Mouse (Mus musculus) B cell, adult 2 months (primary cell): ENCODE results near the gene Rasgef1b.

Source experiments
- DNase-seq, 2 experiments: peaks; one replicate each; pipeline ENCODE4 v3.0.0; 2022

Rasgef1b gene

GRCm38 (mm10) chr5:99388131-99388530, 340.7 kb downstream of the Rasgef1b start:
- DNase-seq: no peak

- DNase-seq: no peak
These were observed 341.5 kb downstream of the Rasgef1b start for GRCm38 (mm10) chr5:99387185-99387981.

GRCm38 (mm10) chr5:99386246-99386845, 342.5 kb downstream of the Rasgef1b start:
- no peak for DNase-seq

GRCm38 (mm10) chr5:99385737-99386136, 343.1 kb downstream of the Rasgef1b start:
- no peak for DNase-seq

- no peak for DNase-seq
These were observed 343.8 kb downstream of the Rasgef1b start for GRCm38 (mm10) chr5:99385090-99385489.

GRCm38 (mm10) chr5:99383783-99384281, 345.0 kb downstream of the Rasgef1b start:
- DNase-seq: no peak

GRCm38 (mm10) chr5:99382786-99383185, 346.1 kb downstream of the Rasgef1b start:
- peak; percentile 61 to 67 for DNase-seq

- DNase-seq: no peak
These were observed 347.2 kb downstream of the Rasgef1b start for GRCm38 (mm10) chr5:99381639-99382038.

- DNase-seq: no peak
These were observed 348.0 kb downstream of the Rasgef1b start for GRCm38 (mm10) chr5:99380882-99381281.

GRCm38 (mm10) chr5:99380166-99380565, 348.7 kb downstream of the Rasgef1b start:
- no peak for DNase-seq

- no peak for DNase-seq
These were observed 350.2 kb downstream of the Rasgef1b start for GRCm38 (mm10) chr5:99378437-99379226.

GRCm38 (mm10) chr5:99375725-99376124, 353.1 kb downstream of the Rasgef1b start:
- no peak for DNase-seq

- DNase-seq: peak; percentile 54 to 56
These were observed 354.4 kb downstream of the Rasgef1b start for GRCm38 (mm10) chr5:99374460-99374859.

GRCm38 (mm10) chr5:99373570-99374151, 355.2 kb downstream of the Rasgef1b start:
- DNase-seq: no peak

GRCm38 (mm10) chr5:99370636-99371035, 358.2 kb downstream of the Rasgef1b start:
- no peak for DNase-seq

GRCm38 (mm10) chr5:99369256-99369655, 359.6 kb downstream of the Rasgef1b start:
- DNase-seq: no peak

GRCm38 (mm10) chr5:99368615-99369014, 360.2 kb downstream of the Rasgef1b start:
- no peak for DNase-seq

GRCm38 (mm10) chr5:99360531-99360930, 368.3 kb downstream of the Rasgef1b start:
- no peak for DNase-seq

GRCm38 (mm10) chr5:99359251-99359650, 369.6 kb downstream of the Rasgef1b start:
- DNase-seq: no peak

- DNase-seq: no peak
These were observed 374.2 kb downstream of the Rasgef1b start for GRCm38 (mm10) chr5:99354640-99355132.

- no peak for DNase-seq
These were observed 378.8 kb downstream of the Rasgef1b start for GRCm38 (mm10) chr5:99350030-99350429.

GRCm38 (mm10) chr5:99348257-99348849, 380.5 kb downstream of the Rasgef1b start:
- DNase-seq: no peak
